Comparison of ENCODE assay signal across 9 mouse cellular contexts in genomic region chr6:8738396-8738795, GRCm38 (mm10). TPM values are rescaled to one million over a fixed set of nuclear protein-coding genes. Genes with fewer than 3 reads are reported as not detected.
DNase-seq lines count a peak whose midpoint lies in the region; ATAC-seq and TF ChIP-seq lines count a peak whose summit lies in the region.
"Had no signal": no experiment of that assay in that cellular context is flagged by ENCODE, and none has a peak within 500 bp of the region (broad histone marks: within the 10 kb centered on the region; RNA-seq: fewer than 3 reads in every experiment).

No protein-coding gene starts in this region.

- 65% methylated on average over 4 of the region's 4 CpGs for WGBS in kidney, adult 2 months

- DNase-seq in embryo, embryonic 10 days (ENCODE audit: low spot score): peak; percentile 31
- DNase-seq in embryo, embryonic 9.5 days (ENCODE audit: extremely low spot score): no peak
- peak; percentile 23 to 41 for DNase-seq in kidney, postnatal 4 days
- no peak for DNase-seq in kidney, adult 2 months
- peak; percentile 48 for DNase-seq in MEL (ENCODE audit: low read depth, low spot score)
- DNase-seq in adrenal gland, postnatal 25 days: no peak
- DNase-seq in gastrocnemius, adult 18-20 months (ENCODE audit: low spot score): no peak
- DNase-seq: adrenal gland, postnatal 14 days had no signal

- peak; percentile 63 for ATAC-seq in megakaryocyte-erythroid progenitor cell, adult 5-6 weeks (replicated peaks; ENCODE audit: low FRiP score, low TSS enrichment, poor library complexity, severe bottlenecking)

- TF ChIP-seq POLR2A in kidney, adult 2 months (IDR thresholded peaks at IDR 0.05; ENCODE audit: low read depth, low read length): no peak
- TF ChIP-seq POLR2A in MEL (IDR thresholded peaks at IDR 0.05; ENCODE audit: control insufficient read depth in 1 of 2, insufficient read depth in 1 of 2, low read depth in 1 of 2, low read length in 2 of 2, poor library complexity in 1 of 2): no peak

- H3K9me3 ChIP-seq in MEL (replicated peaks; ENCODE audit: insufficient read depth, low read length): no peaks in the 10 kb centered on the region

- TF ChIP-seq RAD21 in MEL (IDR thresholded peaks at IDR 0.05; ENCODE audit: low read depth, low read length): peak; percentile 43

- H3K4me1 ChIP-seq in kidney, adult 2 months (ENCODE audit: control insufficient read depth, insufficient read depth, low read length): no peaks in the 10 kb centered on the region
- H3K4me1 ChIP-seq in MEL (ENCODE audit: control insufficient read depth in 1 of 2, insufficient read depth in 2 of 2, low read length in 2 of 2): no peaks in the 10 kb centered on the region

- H3K9ac ChIP-seq in MEL (ENCODE audit: control insufficient read depth, low read depth, low read length, poor library complexity, severe bottlenecking): no peak overlapping the region

- TF ChIP-seq CTCF in kidney, adult 2 months (conservative IDR thresholded peaks at IDR 0.05; ENCODE audit: insufficient read depth, insufficient read length, low read depth, low read length): no peak; the same call in 1 of the 2 replicates
- peak in 1 of 3 experiments; percentile 46; a peak in 2 of 6 replicates for TF ChIP-seq CTCF in MEL (IDR thresholded peaks at IDR 0.05 in 2 of 3, conservative IDR thresholded peaks at IDR 0.05 in 1 of 3; ENCODE audit: control insufficient read depth in 1 of 3, insufficient read depth in 1 of 3, low read depth in 2 of 3, low read length in 3 of 3, poor library complexity in 1 of 3, severe bottlenecking in 1 of 3)

- no peaks in the 10 kb centered on the region for H3K27me3 ChIP-seq in kidney, adult 2 months (replicated peaks; ENCODE audit: control insufficient read depth, insufficient read depth, low read length)
- H3K27me3 ChIP-seq in MEL (ENCODE audit: control insufficient read depth in 1 of 2, insufficient read depth in 2 of 2, low read length in 2 of 2): no peaks in the 10 kb centered on the region; a peak in 1 of 4 replicates

- H3K36me3 ChIP-seq in kidney, adult 2 months (ENCODE audit: control insufficient read depth, insufficient read depth, low read length): no peaks in the 10 kb centered on the region
- H3K36me3 ChIP-seq in MEL (ENCODE audit: control insufficient read depth in 1 of 2, insufficient read depth in 2 of 2, low read length in 2 of 2): no peaks in the 10 kb centered on the region

- H3K79me2 ChIP-seq in MEL (ENCODE audit: control insufficient read depth, insufficient read depth, low read length, poor library complexity): no peaks in the 10 kb centered on the region

- H3K4me3 ChIP-seq in kidney, adult 2 months (ENCODE audit: insufficient read depth, low read depth, low read length): no peak overlapping the region
- no peak overlapping the region for H3K4me3 ChIP-seq in MEL (ENCODE audit: control insufficient read depth in 1 of 2, insufficient read depth in 1 of 2, low read depth in 2 of 2, low read length in 2 of 2)

- no peak for TF ChIP-seq EP300 in MEL (IDR thresholded peaks at IDR 0.05; ENCODE audit: low read depth in 1 of 2, low read length in 2 of 2)

- no peak overlapping the region for H3K27ac ChIP-seq in kidney, adult 2 months (ENCODE audit: insufficient read depth, low read depth, low read length)
- no peak overlapping the region for H3K27ac ChIP-seq in MEL (ENCODE audit: control insufficient read depth, low read depth, low read length)

TF ChIP-seq in MEL, 35 proteins besides CTCF, POLR2A, EP300 and RAD21:
- TF ChIP-seq CHD2 (IDR thresholded peaks at IDR 0.05; ENCODE audit: low read length) (no peak), ZKSCAN1 (IDR thresholded peaks at IDR 0.05; ENCODE audit: low read depth, low read length) (no peak), ZC3H11A (IDR thresholded peaks at IDR 0.05; ENCODE audit: low read depth, low read length) (peak; percentile 24; the same call in 1 of the 2 replicates), SMC3 (IDR thresholded peaks at IDR 0.05; ENCODE audit: low read depth, low read length) (peak; percentile 62), TBP (IDR thresholded peaks at IDR 0.05; ENCODE audit: low read depth, low read length) (no peak)

RNA-seq across cellular contexts. Expression of gene Ica1, which starts 39.9 kb away (rescaled TPM):
- polyA plus RNA-seq in kidney, adult 2 months (2012; rRNA removed): 3.3 and 6.1 TPM in 2 replicates
- not detected in 2 replicates for total RNA-seq in MEL (2012; rRNA removed)
- under 1 TPM in 1 of 2 experiments, not detected in 1; 0.36 TPM for polyA plus RNA-seq in MEL (2012; ENCODE audit: insufficient read depth in 1 of 2, insufficient read length in 2 of 2, low read depth in 1 of 2, low replicate concordance in 2 of 2, missing spikeins in 1 of 2)
- total RNA-seq in megakaryocyte-erythroid progenitor cell, adult 5-6 weeks (2014; fragmentation: Nextera tagmentation): 1.0 and 4.6 TPM in 2 replicates
- 6.0 and 8.3 TPM in 2 replicates for total RNA-seq in megakaryocyte-erythroid progenitor cell, adult 5-6 weeks (2017)
- 40.9 and 45.0 TPM in 2 replicates for total RNA-seq in adrenal gland, postnatal 25 days (2021)
- 1 to 10 TPM; 1.5 to 1.7 TPM for total RNA-seq in gastrocnemius, adult 18-20 months (2021)

Comparison
In these comparisons a context has a peak if more than half of its experiments do, and no peak if none do; other contexts are left out.
1. DNase-seq: peak in embryo, embryonic 10 days (single experiment), kidney, postnatal 4 days (2 of 2) and MEL (single experiment); none in embryo, embryonic 9.5 days (single experiment), kidney, adult 2 months (single experiment), adrenal gland, postnatal 25 days (single experiment) and gastrocnemius, adult 18-20 months (single experiment).